12 mouse cellular contexts compared by ENCODE assay signal in the genomic region with DNA sequence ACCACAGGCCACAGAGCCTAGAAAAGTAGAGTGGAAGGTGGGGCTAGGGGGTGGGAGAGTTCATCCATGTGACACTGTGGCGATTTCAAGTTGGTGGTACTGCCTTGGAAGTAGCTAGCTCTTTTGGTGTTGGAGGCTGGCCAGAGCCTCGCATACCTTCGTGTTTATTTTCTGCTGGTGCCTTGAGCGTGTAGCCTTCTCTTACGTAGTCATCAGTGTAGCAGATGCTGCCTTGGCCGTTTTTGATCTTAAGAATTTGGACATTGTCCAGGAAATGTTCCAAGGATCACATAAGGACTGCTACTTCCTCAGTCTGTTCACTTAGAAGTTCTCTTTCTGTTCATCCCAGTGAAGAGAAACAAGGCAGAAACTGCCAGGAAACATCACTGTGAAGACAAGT. TPM values are rescaled to one million over a fixed set of nuclear protein-coding genes. Genes with fewer than 3 reads are reported as not detected.
A peak's percentile ranks its signal among the peaks of the same experiment; 100 is the strongest.
DNase-seq lines count a peak whose midpoint lies in the region; ATAC-seq and TF ChIP-seq lines count a peak whose summit lies in the region.
"Had no signal": no experiment of that assay in that cellular context is flagged by ENCODE, and none has a peak within 500 bp of the region (broad histone marks: within the 10 kb centered on the region; RNA-seq: fewer than 3 reads in every experiment).

No protein-coding gene starts in this region.

- H3K36me3 ChIP-seq in kidney, adult 2 months (ENCODE audit: control insufficient read depth, insufficient read depth, low read length): peaks cover 15% of the 10 kb centered on the region
- peaks cover 67% of the 10 kb centered on the region for H3K36me3 ChIP-seq in kidney, embryonic 16.5 days (ENCODE audit: insufficient read depth, low read length)
- H3K36me3 ChIP-seq in midbrain, embryonic 11.5 days (ENCODE audit: control insufficient read depth, insufficient read depth, low read length): peaks cover 26% of the 10 kb centered on the region

- 30% methylated on average over 6 of the region's 6 CpGs for WGBS in kidney, adult 2 months
- WGBS in kidney, embryonic 16.5 days: 57% methylated on average over 6 of the region's 6 CpGs
- WGBS in midbrain, embryonic 11.5 days: 91% methylated on average over 6 of the region's 6 CpGs

- H3K9me3 ChIP-seq in kidney, embryonic 16.5 days (ENCODE audit: low read length): no peaks in the 10 kb centered on the region
- H3K9me3 ChIP-seq in midbrain, embryonic 11.5 days (ENCODE audit: control insufficient read depth, low read length): no peaks in the 10 kb centered on the region
- H3K9me3 ChIP-seq: liver, embryonic 12.5 days; midbrain, embryonic 12.5 days had no signal

- H3K4me2 ChIP-seq in kidney, embryonic 16.5 days (replicated peaks; ENCODE audit: low read depth, low read length): no peak overlapping the region
- H3K4me2 ChIP-seq in midbrain, embryonic 11.5 days: no peak overlapping the region
- H3K4me2 ChIP-seq: liver, embryonic 12.5 days; midbrain, embryonic 12.5 days had no signal

- TF ChIP-seq CTCF in kidney, adult 2 months (conservative IDR thresholded peaks at IDR 0.05; ENCODE audit: insufficient read depth, insufficient read length, low read depth, low read length): no peak

- H3K4me3 ChIP-seq in kidney, adult 2 months (ENCODE audit: insufficient read depth, low read depth, low read length): no peak overlapping the region
- H3K4me3 ChIP-seq in kidney, embryonic 16.5 days (ENCODE audit: low read length): no peak overlapping the region
- no peak overlapping the region for H3K4me3 ChIP-seq in midbrain, embryonic 11.5 days (ENCODE audit: low read depth, low read length)
- H3K4me3 ChIP-seq: liver, embryonic 12.5 days; midbrain, embryonic 12.5 days had no signal

- ATAC-seq in frontal cortex, adult (ENCODE audit: low TSS enrichment): peak; percentile 14; the same call in 1 of the 2 replicates
- ATAC-seq in kidney, embryonic 16.5 days (ENCODE audit: low FRiP score, low TSS enrichment): no peak
- ATAC-seq in midbrain, embryonic 11.5 days (ENCODE audit: low FRiP score): no peak
- ATAC-seq: inflammation-experienced regulatory T-cells, adult 6 months; liver, embryonic 12.5 days had no signal

- H3K9ac ChIP-seq in kidney, embryonic 16.5 days (replicated peaks; ENCODE audit: low read length): no peak overlapping the region
- no peak overlapping the region for H3K9ac ChIP-seq in midbrain, embryonic 11.5 days (ENCODE audit: low read length)
- H3K9ac ChIP-seq: liver, embryonic 12.5 days; midbrain, embryonic 12.5 days had no signal

- no peaks in the 10 kb centered on the region for H3K27me3 ChIP-seq in kidney, adult 2 months (replicated peaks; ENCODE audit: control insufficient read depth, insufficient read depth, low read length)
- no peaks in the 10 kb centered on the region for H3K27me3 ChIP-seq in kidney, embryonic 16.5 days (ENCODE audit: insufficient read depth, low read length)
- H3K27me3 ChIP-seq in midbrain, embryonic 11.5 days (ENCODE audit: control insufficient read depth, insufficient read depth, low read length): no peaks in the 10 kb centered on the region
- H3K27me3 ChIP-seq: CH12.LX; liver, embryonic 12.5 days; midbrain, embryonic 12.5 days had no signal

- no peak for TF ChIP-seq POLR2A in kidney, adult 2 months (IDR thresholded peaks at IDR 0.05; ENCODE audit: low read depth, low read length)

- H3K4me1 ChIP-seq in kidney, adult 2 months (ENCODE audit: control insufficient read depth, insufficient read depth, low read length): peaks cover 20% of the 10 kb centered on the region; the same call in 1 of the 2 replicates
- H3K4me1 ChIP-seq in kidney, embryonic 16.5 days (ENCODE audit: insufficient read depth, low read length): no peaks in the 10 kb centered on the region
- H3K4me1 ChIP-seq in midbrain, embryonic 11.5 days (ENCODE audit: control insufficient read depth, insufficient read depth, low read length): no peaks in the 10 kb centered on the region
- H3K4me1 ChIP-seq: midbrain, embryonic 12.5 days had no signal

- H3K27ac ChIP-seq in kidney, adult 2 months (ENCODE audit: insufficient read depth, low read depth, low read length): peak overlapping the region; percentile 45
- no peak overlapping the region for H3K27ac ChIP-seq in kidney, embryonic 16.5 days (ENCODE audit: low read length)
- H3K27ac ChIP-seq in midbrain, embryonic 11.5 days (ENCODE audit: low read depth, low read length): no peak overlapping the region
- H3K27ac ChIP-seq: liver, embryonic 12.5 days; midbrain, embryonic 12.5 days had no signal

- no peak for DNase-seq in frontal cortex, postnatal 10 days (ENCODE audit: low spot score in 2 of 2)
- DNase-seq in kidney, adult 2 months: peak; percentile 59
- DNase-seq in brain, adult 2 months (ENCODE audit: low read depth, low spot score): peak; percentile 58
- DNase-seq in kidney, postnatal 36 days: peak; percentile 51 to 66
- no peak for DNase-seq in midbrain, embryonic 11.5 days (ENCODE audit: low spot score, missing footprints)
- no peak for DNase-seq in Muller cell, postnatal 12 days (ENCODE audit: inconsistent ontology term)

RNA-seq across cellular contexts. Expression of a gene that starts 9.8 kb away (rescaled TPM):
- polyA plus RNA-seq in kidney, adult 2 months (2012; rRNA removed): 27.3 and 30.0 TPM in 2 replicates
- 1.8 and 2.0 TPM in 2 replicates for polyA plus RNA-seq in kidney, embryonic 16.5 days (2015; fragmentation: Nextera tagmentation; extraction: Ambion mirVana)
- polyA plus RNA-seq in midbrain, embryonic 11.5 days (2014; fragmentation: Nextera tagmentation; extraction: Ambion mirVana): 0.14 and 0.22 TPM in 2 replicates

RNA-seq across cellular contexts. Expression of a gene that starts 42.1 kb away (rescaled TPM):
- 39.8 and 50.1 TPM in 2 replicates for polyA plus RNA-seq in kidney, adult 2 months (2012; rRNA removed)
- polyA plus RNA-seq in kidney, embryonic 16.5 days (2015; fragmentation: Nextera tagmentation; extraction: Ambion mirVana): 16.3 and 18.8 TPM in 2 replicates
- polyA plus RNA-seq in midbrain, embryonic 11.5 days (2014; fragmentation: Nextera tagmentation; extraction: Ambion mirVana): 30.5 and 30.9 TPM in 2 replicates

RNA-seq across cellular contexts. Expression of a gene that starts 45.9 kb away (rescaled TPM):
- 50.8 and 61.6 TPM in 2 replicates for polyA plus RNA-seq in kidney, adult 2 months (2012; rRNA removed)
- 32.7 and 33.1 TPM in 2 replicates for polyA plus RNA-seq in kidney, embryonic 16.5 days (2015; fragmentation: Nextera tagmentation; extraction: Ambion mirVana)
- 15.5 and 15.8 TPM in 2 replicates for polyA plus RNA-seq in midbrain, embryonic 11.5 days (2014; fragmentation: Nextera tagmentation; extraction: Ambion mirVana)

Comparison
In these comparisons a context has a peak if more than half of its experiments do, and no peak if none do; other contexts are left out.
1. DNase-seq: peak in kidney, adult 2 months (single experiment), brain, adult 2 months (single experiment) and kidney, postnatal 36 days (2 of 2); none in frontal cortex, postnatal 10 days (0 of 2), midbrain, embryonic 11.5 days (single experiment) and Muller cell, postnatal 12 days (single experiment).